Mouse (Mus musculus) spleen, embryonic (tissue): ENCODE measurements at regions not wholly inside any gene's neighbourhood (a gene's known extent, or its start where the extent isn't known, plus 50 kb on each side); places are given as distances from the start of the nearest gene placed in this dataset.
"Not testable (repeated sequence)": the region's sequence is repeated elsewhere in the genome, so short reads cannot be mapped to it uniquely, and the experiment has no call there.

ENCODE experiments used
- CTCF ChIA-PET: fragments of 350-600 bp; sonication (Branson Sonifier 250); formaldehyde crosslinking; loops from one replicate; lab custom pipeline; 2022; lab: Charles Lee

DNA sequence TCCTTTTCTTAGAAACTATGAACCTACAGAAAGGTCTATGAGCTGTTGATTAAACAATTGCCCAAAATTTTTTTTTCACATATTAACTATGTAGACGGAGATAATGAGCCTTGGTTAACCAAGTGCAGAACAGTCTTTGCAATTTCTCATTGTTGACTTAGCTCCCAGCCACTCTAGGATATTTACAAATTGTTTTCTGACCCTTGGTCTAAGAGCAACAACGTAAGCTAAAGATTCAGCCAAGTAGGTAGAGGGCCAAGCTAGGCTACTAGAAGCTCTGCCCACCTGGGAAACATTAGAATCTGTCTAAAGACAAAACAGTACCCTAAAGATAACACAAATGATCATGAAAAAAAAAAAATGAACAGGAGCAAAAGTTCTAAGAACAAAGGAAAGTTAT is 67.5 kb upstream of the Map9 start:
- CTCF ChIA-PET, result no interaction called here

DNA sequence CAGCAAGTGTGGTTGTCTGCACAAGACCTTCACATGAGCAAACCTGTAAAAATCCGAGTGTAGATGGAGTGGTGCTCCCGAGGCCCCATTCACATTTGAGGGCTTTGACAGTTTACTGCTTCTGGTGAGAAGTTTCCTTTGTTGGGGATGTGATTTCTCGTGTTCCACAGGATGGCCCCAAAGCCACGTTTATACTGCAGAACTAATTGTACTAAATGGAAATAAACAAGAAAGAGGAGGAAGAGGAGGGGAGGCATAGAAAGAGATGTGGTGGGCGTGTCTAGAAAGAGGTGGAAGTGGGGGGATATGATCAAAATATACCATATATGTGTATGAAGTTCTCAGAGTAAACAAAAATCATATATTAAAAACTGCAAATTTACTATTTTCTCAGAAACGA is 68.8 kb upstream of the Map9 start:
- CTCF ChIA-PET, result no interaction called here

GRCm38 (mm10) chr3:82276977-82277714 is 80.7 kb upstream of the Map9 start:
- CTCF ChIA-PET, result no interaction called here

DNA sequence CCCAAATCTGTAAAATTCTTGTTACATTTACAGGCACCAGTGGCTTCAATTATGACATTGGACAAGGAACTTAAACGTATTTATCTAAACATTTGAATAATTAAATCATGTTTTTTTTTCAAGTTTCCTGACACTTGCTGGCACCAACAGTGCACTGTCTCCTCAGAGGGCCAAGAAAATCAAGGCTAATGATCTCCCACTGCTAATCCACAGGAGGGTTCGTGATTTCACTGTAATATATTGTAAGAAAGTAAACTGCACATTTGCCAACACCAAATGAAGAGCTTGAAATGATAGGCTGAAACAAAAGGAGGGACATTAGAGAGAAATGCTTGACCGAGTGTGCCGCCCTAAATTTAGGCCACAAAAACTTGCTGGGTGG is 82.0 kb upstream of the Map9 start:
- CTCF ChIA-PET, result no interaction called here

- CTCF ChIA-PET, result no interaction called here
Observed at GRCm38 (mm10) chr3:82274945-82275821, 82.7 kb upstream of the Map9 start.

DNA sequence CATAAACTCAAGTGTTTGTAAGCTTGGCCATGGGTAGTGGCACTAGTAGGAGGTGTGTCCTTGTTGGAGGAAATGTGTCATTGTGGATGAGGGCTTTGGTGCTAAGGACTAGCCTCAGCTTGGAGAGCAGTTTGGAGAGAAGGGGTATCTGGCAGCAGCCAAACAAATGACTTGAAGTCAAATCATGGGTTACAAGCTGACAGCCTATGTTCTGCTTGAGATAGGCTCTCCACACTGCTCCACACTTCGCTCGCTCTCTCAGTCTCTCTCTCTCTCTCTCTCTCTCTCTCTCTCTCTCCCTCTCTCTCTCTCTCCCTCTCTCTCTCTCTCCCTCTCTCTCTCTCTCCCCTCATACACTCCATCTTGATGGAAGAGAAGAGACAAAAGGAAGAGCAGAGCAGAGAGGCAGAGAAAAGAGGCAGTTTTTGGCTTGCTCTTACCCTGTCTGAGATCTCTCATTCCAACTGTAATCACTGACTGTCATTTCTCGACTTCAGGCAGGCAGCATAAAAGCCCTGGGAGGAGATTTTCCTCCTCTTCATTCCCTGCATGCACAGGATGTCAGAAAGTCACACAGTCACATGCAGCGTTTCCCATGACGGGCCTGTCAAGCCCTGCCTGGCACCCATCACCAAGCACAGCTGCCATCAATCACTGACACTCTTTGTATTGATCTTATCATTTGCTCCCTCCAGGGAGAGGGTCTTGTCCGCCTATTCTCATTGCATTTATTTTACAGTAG is 83.5 kb upstream of the Map9 start:
- CTCF ChIA-PET, result interaction anchor here (0.6 kb wide), 1 partner anchor 11 kb away, joined by 3 read pairs; no protein-coding TSS in a partner anchor

DNA sequence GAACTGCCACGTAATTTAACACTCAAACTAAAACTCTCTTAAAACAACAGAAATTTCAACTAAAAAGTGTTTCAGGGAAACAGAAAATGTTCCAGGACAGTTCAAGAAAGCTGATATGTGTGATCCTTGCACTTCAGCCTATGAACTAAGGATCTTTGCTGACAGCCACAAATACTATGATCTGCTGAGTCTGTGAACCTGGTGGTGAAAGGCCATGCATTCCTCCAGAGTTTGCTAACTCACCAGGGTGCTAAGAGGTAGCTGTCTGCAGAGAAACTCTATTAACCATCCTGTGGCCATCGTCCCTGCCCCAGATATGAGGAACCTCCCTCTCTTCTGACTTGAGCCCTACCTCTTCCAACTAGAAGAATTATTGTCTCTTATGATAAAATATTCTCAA is 84.3 kb upstream of the Map9 start:
- CTCF ChIA-PET, result interaction anchor here (0.6 kb wide), 1 partner anchor 10 kb away, joined by 3 read pairs; no protein-coding TSS in a partner anchor

DNA sequence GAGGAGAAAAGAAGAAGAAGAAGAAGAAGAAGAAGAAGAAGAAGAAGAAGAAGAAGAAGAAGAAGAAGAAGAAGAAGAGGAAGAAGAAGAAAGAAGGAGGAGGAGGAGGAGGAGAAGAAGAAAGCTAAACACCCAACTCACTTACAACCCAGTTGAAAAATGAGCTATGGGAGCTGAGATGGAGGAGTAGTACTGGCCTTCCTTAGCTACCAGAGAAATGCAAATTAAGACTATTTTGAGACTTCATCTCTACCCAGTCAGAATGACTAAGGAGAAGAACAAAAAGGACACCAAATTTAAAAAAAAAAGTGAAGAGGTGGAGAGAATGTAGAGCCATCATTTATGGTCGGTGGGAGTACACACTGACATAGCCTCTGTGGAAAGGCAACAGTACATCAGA is 85.9 kb upstream of the Map9 start:
- CTCF ChIA-PET, result no interaction called here

DNA sequence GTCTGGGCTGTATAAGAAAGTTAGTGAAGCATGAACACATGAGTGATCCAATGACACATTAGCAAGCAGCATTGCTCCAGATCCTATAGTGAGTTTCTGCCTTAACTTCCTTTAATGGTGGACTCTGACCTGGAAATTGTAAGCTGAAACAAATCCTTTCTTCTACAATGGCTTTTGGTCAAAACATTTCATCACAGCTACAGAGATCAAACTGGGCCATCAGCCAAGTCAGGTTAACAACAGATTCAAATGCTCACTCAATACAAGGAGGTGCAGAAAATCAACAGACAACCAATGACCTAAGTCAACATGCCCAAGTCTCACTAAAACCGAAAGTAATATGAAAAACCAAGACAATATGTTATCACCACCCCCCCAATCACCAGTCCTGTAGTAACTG is 91.9 kb upstream of the Map9 start:
- CTCF ChIA-PET, result no interaction called here

DNA sequence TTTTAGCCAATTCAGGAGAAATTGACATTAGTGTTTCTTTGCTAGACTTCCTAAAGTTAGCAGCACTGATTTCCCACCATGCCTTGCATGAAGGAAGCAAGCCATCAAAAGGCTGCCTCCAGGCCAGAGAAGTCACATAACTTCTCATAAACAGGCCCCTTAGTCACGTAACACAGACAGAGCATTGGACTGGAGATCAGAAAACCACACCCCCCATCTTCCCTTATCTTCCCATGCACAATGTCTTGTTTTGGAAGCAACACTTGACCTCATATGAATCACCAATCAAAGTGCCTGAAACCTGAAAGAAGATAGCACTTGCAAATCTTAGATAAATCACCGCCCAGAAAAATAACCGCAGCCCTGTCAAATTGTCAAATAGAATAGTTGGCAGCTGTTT is 95.9 kb upstream of the Map9 start:
- CTCF ChIA-PET, result no interaction called here

DNA sequence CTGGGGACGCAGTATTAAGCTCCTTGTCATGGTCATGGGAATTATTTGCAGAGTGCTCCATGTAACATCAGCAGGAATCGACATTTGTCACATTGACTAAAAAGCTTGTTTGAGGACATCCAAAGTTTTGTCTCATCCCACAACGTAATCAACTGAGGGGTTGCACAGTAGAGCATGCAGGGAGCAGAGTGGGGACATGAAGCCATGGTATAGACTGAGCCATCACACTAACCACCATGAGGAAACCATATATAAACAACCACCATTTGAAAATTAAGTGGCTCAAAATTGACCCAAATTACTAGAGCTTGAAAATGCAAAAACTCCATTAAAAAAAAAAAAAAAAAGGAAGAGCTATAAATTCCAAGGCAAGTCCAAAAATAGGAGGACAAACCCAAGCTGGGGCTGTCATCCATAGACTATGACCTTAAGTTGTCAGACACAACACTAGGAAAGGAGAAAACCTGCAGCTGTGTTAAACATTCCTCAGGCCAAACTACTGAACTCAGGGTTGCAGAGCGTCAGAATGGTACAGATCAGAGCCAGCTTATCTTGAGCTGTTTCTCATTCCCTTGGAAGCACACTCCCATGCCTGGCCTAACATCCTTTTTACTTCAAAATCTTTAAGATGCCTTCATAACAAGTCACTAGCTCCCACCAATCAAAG is 97.7 kb upstream of the Map9 start:
- CTCF ChIA-PET, result no interaction called here

DNA sequence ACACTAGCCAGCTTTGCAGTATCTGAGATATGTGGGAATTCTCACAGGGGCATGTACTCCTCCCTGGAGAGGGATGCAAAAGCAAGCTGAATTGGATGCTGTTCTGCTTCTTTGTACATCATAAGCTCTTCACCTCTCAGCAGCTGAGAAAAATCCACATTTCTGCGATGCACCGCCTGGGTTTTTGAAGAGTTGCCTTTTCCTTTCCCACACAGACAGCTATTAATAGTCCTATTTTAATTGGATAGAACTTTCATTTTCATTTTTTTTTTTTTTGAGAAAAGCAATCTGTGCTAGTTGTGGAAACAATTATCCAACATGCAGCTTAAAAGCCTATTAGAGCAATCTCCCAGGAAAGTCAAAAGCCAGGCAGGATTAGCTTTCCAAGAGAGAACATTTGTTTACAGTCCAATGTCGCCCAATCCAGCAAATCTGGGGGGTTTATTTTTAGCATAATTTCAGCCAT is 105.2 kb upstream of the Gucy1a1 start:
- CTCF ChIA-PET, result no interaction called here

DNA sequence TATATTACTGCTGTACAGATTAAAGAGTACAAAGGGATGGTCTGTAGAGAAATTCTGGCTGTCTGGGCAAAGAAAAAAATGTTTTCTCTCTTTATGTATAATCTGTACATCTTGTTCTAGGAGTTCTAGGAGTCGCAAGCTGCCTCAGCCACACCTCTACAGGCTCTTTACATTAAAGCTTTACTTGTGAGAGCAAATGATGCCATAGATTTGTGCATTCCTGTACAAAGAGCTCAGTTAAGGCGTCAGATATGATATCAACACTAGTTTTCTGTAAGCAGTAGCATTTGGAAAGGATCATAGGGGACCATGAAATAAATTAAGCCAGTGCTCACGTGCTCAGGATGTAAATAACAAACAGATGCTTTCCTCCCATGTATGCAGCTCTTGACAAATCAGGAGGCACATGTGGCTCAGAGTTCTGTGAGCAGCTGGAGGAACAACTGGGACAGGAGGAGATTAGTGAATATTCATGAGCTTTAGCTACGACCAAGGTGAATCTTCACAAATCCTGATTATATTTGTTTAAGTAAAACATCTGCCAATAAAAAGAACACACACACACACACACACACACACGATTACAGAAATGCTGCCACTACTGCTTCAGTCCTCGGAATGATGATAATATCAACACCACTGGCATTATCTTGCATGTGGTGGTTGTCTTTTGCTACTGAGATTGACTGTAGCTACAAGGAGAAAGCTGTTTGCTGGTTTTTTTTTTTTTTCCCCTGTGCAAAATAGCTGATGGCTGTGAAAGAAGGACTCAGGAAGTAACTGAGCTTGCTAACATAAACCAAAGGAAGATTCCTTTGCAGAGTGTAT is 104.6 kb upstream of the Gucy1a1 start:
- CTCF ChIA-PET, result no interaction called here

DNA sequence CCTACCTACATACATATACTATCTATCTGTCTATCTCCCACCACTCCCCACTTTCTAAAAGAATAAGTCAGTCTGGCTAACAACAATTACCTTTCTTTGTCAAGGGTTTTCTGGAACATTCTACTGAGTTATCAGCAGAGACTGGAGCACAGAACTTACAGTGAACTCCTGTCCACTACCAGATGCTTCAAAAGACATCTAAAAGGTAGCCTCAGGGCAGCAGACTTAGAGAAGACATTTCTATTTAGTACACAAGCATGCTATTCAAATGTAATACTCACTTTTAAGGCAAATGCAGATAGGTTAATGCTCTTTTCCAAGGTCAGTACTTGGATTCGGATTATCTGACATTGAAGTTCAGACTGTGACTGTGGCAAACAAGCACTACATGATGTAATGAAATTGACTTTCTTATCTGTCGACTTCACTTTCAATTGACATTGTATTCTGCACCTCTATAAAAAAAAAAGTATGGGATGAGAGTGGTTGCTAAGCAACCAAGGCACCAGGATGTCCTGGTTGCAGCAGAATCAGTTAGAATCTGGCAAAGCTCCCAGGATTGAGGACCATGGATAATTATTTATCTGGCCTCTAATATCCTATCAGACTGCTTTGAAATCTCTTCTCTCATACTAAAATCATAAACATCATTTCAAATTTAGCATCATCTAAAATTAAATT is 90.9 kb upstream of the Gucy1a1 start:
- CTCF ChIA-PET, result no interaction called here

DNA sequence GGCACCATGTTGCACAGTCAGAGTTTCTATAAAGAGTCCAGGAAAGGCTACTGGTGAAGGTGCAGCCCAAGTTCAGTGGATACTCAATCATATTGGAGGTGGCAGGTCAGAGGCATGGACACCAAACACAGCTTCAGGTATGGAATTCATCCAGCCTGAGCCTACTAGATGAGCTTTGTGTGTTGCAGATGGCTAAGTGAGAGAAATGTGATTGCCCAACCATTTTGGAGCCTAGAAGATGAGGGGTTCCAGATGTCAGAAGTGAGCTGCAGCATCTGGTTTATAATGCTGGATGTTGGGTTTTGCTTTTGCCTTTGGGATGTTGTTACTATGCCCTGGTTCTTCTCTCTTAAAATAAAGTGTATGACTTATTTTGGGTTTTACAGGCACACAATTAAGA is 88.7 kb upstream of the Gucy1a1 start:
- CTCF ChIA-PET, result no interaction called here

- CTCF ChIA-PET, result no interaction called here
Observed at GRCm38 (mm10) chr3:82223379-82223778, 77.8 kb upstream of the Gucy1a1 start.

GRCm38 (mm10) chr3:82221924-82222323 is 76.3 kb upstream of the Gucy1a1 start:
- CTCF ChIA-PET, result no interaction called here

- CTCF ChIA-PET, result not testable (repeated sequence)
Observed at GRCm38 (mm10) chr3:82219192-82219885, 73.8 kb upstream of the Gucy1a1 start.
